Mouse (Mus musculus) ES-E14 (cell line): Measurements from ENCODE around the gene Tmppe. TPM values are rescaled to one million over a fixed set of nuclear protein-coding genes. Genes with fewer than 3 reads are reported as not detected.

Source experiments
- DNase-seq: peaks from one replicate; pipeline ENCODE4 v3.0.0-alpha.2; 2013; ENCODE audit warnings: low read depth, low spot score
- H3K27ac ChIP-seq: 2 replicates; pipeline ENCODE4 v1.5.1; 2012; ENCODE audit warnings: low read depth, mild to moderate bottlenecking, low read length, moderate library complexity, mixed read lengths; ENCODE audit not compliant: poor library complexity, insufficient read depth, severe bottlenecking
- H3K36me3 ChIP-seq: 2 replicates; pipeline ENCODE4 v1.6.1; 2012; ENCODE audit warnings: mild to moderate bottlenecking, low read length, moderate library complexity, mixed read lengths; ENCODE audit not compliant: control insufficient read depth, poor library complexity, insufficient read depth, severe bottlenecking
- H3K4me1 ChIP-seq, 2 experiments: fragments of 150-350 bp in 1 of 2; sonication (generic) in 1 of 2; 2 replicates each; pipeline ENCODE4 v1.6.1; 2012; ENCODE audit warnings: low read length in 2 of 2, mild to moderate bottlenecking in 1 of 2, mixed read lengths in 1 of 2; ENCODE audit not compliant: control insufficient read depth in 2 of 2, insufficient read depth in 2 of 2, poor library complexity in 1 of 2
- H3K4me3 ChIP-seq, 2 experiments: fragments of 150-350 bp in 1 of 2; sonication (generic) in 1 of 2; 2 replicates each; pipeline ENCODE4 v1.5.1; 2012; ENCODE audit warnings: low read length in 2 of 2, low read depth in 1 of 2, mild to moderate bottlenecking in 1 of 2, mixed read lengths in 1 of 2; ENCODE audit not compliant: insufficient read depth in 1 of 2, poor library complexity in 1 of 2, severe bottlenecking in 1 of 2
- H3K9ac ChIP-seq: 2 replicates; pipeline ENCODE4 v1.6.1; 2012; ENCODE audit warnings: low read depth, mild to moderate bottlenecking, low read length, mixed read lengths; ENCODE audit not compliant: poor library complexity, insufficient read depth, severe bottlenecking
- H3K9me3 ChIP-seq: fragments of 150-350 bp; sonication (generic); 2 replicates; pipeline ENCODE4 v1.6.1; 2012; ENCODE audit warnings: low read depth, mild to moderate bottlenecking, low read length; ENCODE audit not compliant: control insufficient read depth, insufficient read depth
- CHD2 ChIP-seq: IDR thresholded peaks from 2 replicates; pipeline ENCODE4 v1.6.1; 2014; ENCODE audit warnings: mild to moderate bottlenecking, low read depth, low read length, inconsistent platforms
- HCFC1 ChIP-seq: IDR thresholded peaks from 2 replicates; pipeline ENCODE4 v1.6.1; 2012; ENCODE audit warnings: low read length, inconsistent platforms, borderline replicate concordance; ENCODE audit not compliant: insufficient read depth
- MAFK ChIP-seq: IDR thresholded peaks from 2 replicates; pipeline ENCODE4 v1.6.1; 2014; ENCODE audit warnings: mild to moderate bottlenecking, low read depth, low read length, inconsistent platforms; ENCODE audit not compliant: insufficient read depth
- ZC3H11A ChIP-seq: IDR thresholded peaks from 2 replicates; pipeline ENCODE4 v1.6.1; 2012; ENCODE audit warnings: low read depth, mild to moderate bottlenecking, inconsistent platforms, low read length, borderline replicate concordance
- ZNF384 ChIP-seq: IDR thresholded peaks from 2 replicates; pipeline ENCODE4 v1.6.1; 2012; ENCODE audit warnings: low read depth, low read length, inconsistent platforms
- in situ Hi-C, 2 experiments: fragments of 600-800 bp; cut with MboI; formaldehyde crosslinking; loops; one replicate each; pipeline ENCODE4 v1.15.1; 2025; ENCODE audit warnings: low sequenced_read_pairs in 2 of 2, inconsistent platforms in 1 of 2; ENCODE audit not compliant: unreplicated experiment in 2 of 2
- total RNA-seq: library from RNA; depleted of rRNA; stranded (reverse); fragments of 300-350 nt; gene quantifications from 2 replicates; pipeline ENCODE4 v1.2.3, GENCODE M21; 2012

Tmppe gene
- total RNA-seq, 1 experiment = 37.3 TPM

- TF ChIP-seq ZNF384 = no peak
- 0 out of 2 replicates have a peak, but pooled peaks have one; percentile 3 for TF ChIP-seq MAFK
- TF ChIP-seq CHD2 = no peak
- Histone ChIP-seq H3K36me3 (no peaks in the 10 kb centered on the region), H3K9me3 (no peaks in the 10 kb centered on the region), H3K4me3 (no peak overlapping the region), H3K27ac (peak overlapping the region; percentile 57; the same call in 1 of the 2 replicates), H3K9ac (no peak overlapping the region), H3K4me1 (peaks cover 6 to 18% of the 10 kb centered on the region in 2 experiments)
- in situ Hi-C loops = no loop called here
- no peak for DNase-seq
Observed at GRCm38 (mm10) chr9:114394677-114395076, 6.2 kb upstream of the Tmppe start.

- peak; percentile 51 for DNase-seq
- no peaks in the 10 kb centered on the region for H3K9me3 ChIP-seq
- no peak overlapping the region for H3K4me3 ChIP-seq
- TF ChIP-seq MAFK (no peak), ZC3H11A (no peak), HCFC1 (no peak), CHD2 (no peak), ZNF384 (no peak)
- H3K27ac ChIP-seq = no peak overlapping the region; the same call in 1 of the 2 replicates
- in situ Hi-C loops = no loop called here
- peaks cover 8 to 18% of the 10 kb centered on the region in 2 experiments for H3K4me1 ChIP-seq
- no peaks in the 10 kb centered on the region for H3K36me3 ChIP-seq
- no peak overlapping the region for H3K9ac ChIP-seq
Observed at GRCm38 (mm10) chr9:114395258-114395657, 5.6 kb upstream of the Tmppe start.

- Histone ChIP-seq H3K36me3 (peaks cover 8% of the 10 kb centered on the region), H3K4me1 (peaks cover 10 to 13% of the 10 kb centered on the region in 2 experiments; a peak in 3 of 4 replicates), H3K9me3 (0 out of 2 replicates have a peak, but pooled peaks cover 1% of the 10 kb centered on the region), H3K4me3 (no peak overlapping the region), H3K27ac (no peak overlapping the region; the same call in 1 of the 2 replicates), H3K9ac (peak overlapping the region; percentile 26; the same call in 1 of the 2 replicates)
- in situ Hi-C loops = no loop called here
- no peak for TF ChIP-seq MAFK
- no peak for TF ChIP-seq HCFC1
- DNase-seq = no peak
Observed at GRCm38 (mm10) chr9:114399680-114400079, 1.2 kb upstream of the Tmppe start.

GRCm38 (mm10) chr9:114400588-114400948, 337 bp upstream of the Tmppe start:
- in situ Hi-C loops = no loop called here
- peaks cover 6 to 7% of the 10 kb centered on the region in 2 experiments; a peak in 3 of 4 replicates for H3K4me1 ChIP-seq
- H3K36me3 ChIP-seq = peaks cover 17% of the 10 kb centered on the region
- DNase-seq = no peak
- TF ChIP-seq HCFC1 (no peak), ZC3H11A (no peak), ZNF384 (no peak), MAFK (no peak), CHD2 (no peak)
- 0 out of 2 replicates have a peak, but pooled peaks cover 3% of the 10 kb centered on the region for H3K9me3 ChIP-seq
- H3K4me3 ChIP-seq = peak overlapping the region; percentile 92 to 98; a peak in 3 of 4 replicates
- peak overlapping the region; percentile 90 for H3K27ac ChIP-seq
- peak overlapping the region; percentile 65 for H3K9ac ChIP-seq

- in situ Hi-C loops = no loop called here
- peak overlapping the region; percentile 90 for H3K9ac ChIP-seq
- 0 out of 2 replicates have a peak, but pooled peaks cover 3% of the 10 kb centered on the region for H3K9me3 ChIP-seq
- peaks cover 29% of the 10 kb centered on the region for H3K36me3 ChIP-seq
- peak overlapping the region; percentile 64 for H3K27ac ChIP-seq
- peaks cover 6 to 7% of the 10 kb centered on the region in 2 experiments; a peak in 3 of 4 replicates for H3K4me1 ChIP-seq
- peak overlapping the region; percentile 92 to 98 for H3K4me3 ChIP-seq
- no peak for DNase-seq
- TF ChIP-seq MAFK (no peak), ZNF384 (no peak), ZC3H11A (no peak), HCFC1 (no peak), CHD2 (no peak)
Observed at GRCm38 (mm10) chr9:114401685-114402080, 778 bp downstream of the Tmppe start.
